Mouse (Mus musculus) forebrain, embryonic 12.5 days (tissue): ENCODE data around the gene Slc26a1. TPM values are rescaled to one million over a fixed set of nuclear protein-coding genes. Genes with fewer than 3 reads are reported as not detected.
"Not testable (repeated sequence)": the region's sequence is repeated elsewhere in the genome, so short reads cannot be mapped to it uniquely, and the experiment has no call there.

Experiments
- ATAC-seq: fragments of 200-750 bp; cut with Nextera tagmentation; 2 replicates; pipeline ENCODE4 v1.8.0; 2017; ENCODE audit warnings: moderate TSS enrichment; ENCODE audit not compliant: low FRiP score
- H3K27ac ChIP-seq: fragments of 300-500 bp; sonication (generic); 2 replicates; pipeline ENCODE4 v1.5.1; 2016; ENCODE audit warnings: mild to moderate bottlenecking
- H3K27me3 ChIP-seq: fragments of 300-500 bp; sonication (generic); 2 replicates; pipeline ENCODE4 v1.6.1; 2016; ENCODE audit warnings: mild to moderate bottlenecking
- H3K36me3 ChIP-seq: fragments of 300-500 bp; sonication (generic); replicated peaks from 2 replicates; pipeline ENCODE4 v1.6.1; 2016; ENCODE audit warnings: mild to moderate bottlenecking
- H3K4me1 ChIP-seq: fragments of 300-500 bp; sonication (generic); 2 replicates; pipeline ENCODE4 v1.6.1; 2016
- H3K4me2 ChIP-seq: fragments of 300-500 bp; sonication (generic); 2 replicates; pipeline ENCODE4 v1.6.1; 2016; ENCODE audit warnings: mild to moderate bottlenecking, moderate library complexity
- H3K4me3 ChIP-seq: fragments of 300-500 bp; sonication (generic); replicated peaks from 2 replicates; pipeline ENCODE4 v1.5.1; 2016; ENCODE audit warnings: mild to moderate bottlenecking
- H3K9ac ChIP-seq: fragments of 300-500 bp; sonication (generic); 2 replicates; pipeline ENCODE4 v1.6.1; 2016; ENCODE audit warnings: mild to moderate bottlenecking
- H3K9me3 ChIP-seq: fragments of 300-500 bp; sonication (generic); 2 replicates; pipeline ENCODE4 v1.6.1; 2016
- WGBS: fragments of 180-500 bp; shearing (Covaris S2); methylation state at CpG from one replicate; pipeline ENCODE4 v1.1.7; 2016; 5-methylcytosine and 5-hydroxymethylcytosine counted together
- polyA plus RNA-seq: library from polyadenylated mRNA; unstranded; fragments of >200 nt; fragmentation: Nextera tagmentation; extraction: Ambion mirVana; gene quantifications from 2 replicates; pipeline ENCODE4 v1.2.1, GENCODE M21; 2016

Gene Slc26a1
- polyA plus RNA-seq, 1 experiment from 2014 or later, result 1.2 TPM

- Histone ChIP-seq H3K4me1 (no peaks in the 10 kb centered on the region), H3K9me3 (no peaks in the 10 kb centered on the region), H3K27ac (no peak overlapping the region), H3K4me3 (no peak overlapping the region), H3K27me3 (no peaks in the 10 kb centered on the region), H3K9ac (no peak overlapping the region), H3K4me2 (no peak overlapping the region), H3K36me3 (peaks cover 88% of the 10 kb centered on the region)
- no peak for ATAC-seq
- WGBS, result 89% methylated on average over 5 of the region's 5 CpGs
Observed at GRCm38 (mm10) chr5:108651136-108651720, 24.1 kb downstream of the Slc26a1 start.

GRCm38 (mm10) chr5:108650341-108650740 is 25.0 kb downstream of the Slc26a1 start:
- no peak for ATAC-seq
- Histone ChIP-seq H3K9ac (no peak overlapping the region), H3K4me1 (no peaks in the 10 kb centered on the region), H3K27me3 (no peaks in the 10 kb centered on the region), H3K4me2 (no peak overlapping the region), H3K4me3 (no peak overlapping the region), H3K9me3 (no peaks in the 10 kb centered on the region), H3K27ac (no peak overlapping the region), H3K36me3 (peaks cover 86% of the 10 kb centered on the region)
- WGBS, result 93% methylated on average over 7 of the region's 7 CpGs

- no peak overlapping the region for H3K4me3 ChIP-seq
- no peak overlapping the region for H3K27ac ChIP-seq
- H3K36me3 ChIP-seq, result peaks cover 79% of the 10 kb centered on the region
- no peak overlapping the region for H3K4me2 ChIP-seq
- 89% methylated on average over 11 of the region's 11 CpGs for WGBS
- H3K4me1 ChIP-seq, result no peaks in the 10 kb centered on the region
- no peaks in the 10 kb centered on the region for H3K9me3 ChIP-seq
- no peak for ATAC-seq
- H3K9ac ChIP-seq, result no peak overlapping the region
- no peaks in the 10 kb centered on the region for H3K27me3 ChIP-seq
Observed at GRCm38 (mm10) chr5:108648937-108649576, 26.3 kb downstream of the Slc26a1 start.

- H3K36me3 ChIP-seq, result peaks cover 72% of the 10 kb centered on the region
- ATAC-seq, result no peak
- 87% methylated on average over 2 of the region's 2 CpGs for WGBS
- no peak overlapping the region for H3K4me2 ChIP-seq
- no peaks in the 10 kb centered on the region for H3K9me3 ChIP-seq
- H3K9ac ChIP-seq, result no peak overlapping the region
- H3K27me3 ChIP-seq, result no peaks in the 10 kb centered on the region
- no peak overlapping the region for H3K27ac ChIP-seq
- no peak overlapping the region for H3K4me3 ChIP-seq
- H3K4me1 ChIP-seq, result no peaks in the 10 kb centered on the region
Observed at GRCm38 (mm10) chr5:108647820-108648465, 27.4 kb downstream of the Slc26a1 start.

- no peak overlapping the region for H3K4me3 ChIP-seq
- ATAC-seq, result no peak
- no peak overlapping the region for H3K4me2 ChIP-seq
- H3K4me1 ChIP-seq, result no peaks in the 10 kb centered on the region
- no peaks in the 10 kb centered on the region for H3K27me3 ChIP-seq
- no peak overlapping the region for H3K27ac ChIP-seq
- WGBS, result 84% methylated on average over 2 of the region's 2 CpGs
- H3K36me3 ChIP-seq, result peaks cover 65% of the 10 kb centered on the region
- no peaks in the 10 kb centered on the region for H3K9me3 ChIP-seq
- no peak overlapping the region for H3K9ac ChIP-seq
Observed at GRCm38 (mm10) chr5:108647311-108647710, 28.1 kb downstream of the Slc26a1 start.

- no peak overlapping the region for H3K4me2 ChIP-seq
- no peaks in the 10 kb centered on the region for H3K27me3 ChIP-seq
- no peak overlapping the region for H3K4me3 ChIP-seq
- H3K9ac ChIP-seq, result no peak overlapping the region
- H3K36me3 ChIP-seq, result peaks cover 64% of the 10 kb centered on the region
- H3K9me3 ChIP-seq, result no peaks in the 10 kb centered on the region
- WGBS, result 87% methylated on average over 3 of the region's 3 CpGs
- H3K27ac ChIP-seq, result no peak overlapping the region
- no peaks in the 10 kb centered on the region for H3K4me1 ChIP-seq
- no peak for ATAC-seq
Observed at GRCm38 (mm10) chr5:108646343-108646660, 29.1 kb downstream of the Slc26a1 start.

GRCm38 (mm10) chr5:108645651-108646342 is 29.6 kb downstream of the Slc26a1 start:
- WGBS, result 95% methylated on average over 9 of the region's 9 CpGs

GRCm38 (mm10) chr5:108643674-108644073 is 31.7 kb downstream of the Slc26a1 start:
- 88% methylated on average over 2 of the region's 2 CpGs for WGBS
- Histone ChIP-seq H3K4me1 (no peaks in the 10 kb centered on the region), H3K36me3 (peaks cover 46% of the 10 kb centered on the region), H3K27me3 (no peaks in the 10 kb centered on the region), H3K4me2 (no peak overlapping the region), H3K4me3 (no peak overlapping the region), H3K27ac (no peak overlapping the region), H3K9me3 (no peaks in the 10 kb centered on the region), H3K9ac (no peak overlapping the region)
- no peak for ATAC-seq

More at GRCm38 (mm10) chr5:108645651-108646342, 29.6 kb downstream of the Slc26a1 start:
- H3K4me3 ChIP-seq, result no peak overlapping the region
- H3K9ac ChIP-seq, result no peak overlapping the region
- H3K9me3 ChIP-seq, result no peaks in the 10 kb centered on the region
- ATAC-seq, result no peak
- H3K4me1 ChIP-seq, result no peaks in the 10 kb centered on the region
- H3K36me3 ChIP-seq, result peaks cover 59% of the 10 kb centered on the region
- no peak overlapping the region for H3K27ac ChIP-seq
- no peak overlapping the region for H3K4me2 ChIP-seq
- no peaks in the 10 kb centered on the region for H3K27me3 ChIP-seq

- Histone ChIP-seq H3K9me3 (no peaks in the 10 kb centered on the region), H3K9ac (no peak overlapping the region), H3K4me1 (no peaks in the 10 kb centered on the region), H3K36me3 (peaks cover 7% of the 10 kb centered on the region; the same call in 1 of the 2 replicates), H3K27me3 (no peaks in the 10 kb centered on the region), H3K4me2 (no peak overlapping the region), H3K4me3 (no peak overlapping the region), H3K27ac (no peak overlapping the region)
- no peak for ATAC-seq
- 85% methylated on average over 4 of the region's 4 CpGs for WGBS
Observed at GRCm38 (mm10) chr5:108636172-108636571, 39.2 kb downstream of the Slc26a1 start.

- H3K36me3 ChIP-seq, H3K27me3 ChIP-seq, H3K4me1 ChIP-seq, ATAC-seq, H3K4me3 ChIP-seq, H3K9ac ChIP-seq, H3K4me2 ChIP-seq, H3K9me3 ChIP-seq, H3K27ac ChIP-seq: not testable (repeated sequence)
- WGBS, result 81% methylated on average over 3 of the region's 3 CpGs
Observed at GRCm38 (mm10) chr5:108634088-108634487, 41.3 kb downstream of the Slc26a1 start.

- H3K27ac ChIP-seq, result no peak overlapping the region
- no peak overlapping the region for H3K9ac ChIP-seq
- no peaks in the 10 kb centered on the region for H3K9me3 ChIP-seq
- ATAC-seq, result no peak
- peaks cover 11% of the 10 kb centered on the region for H3K4me1 ChIP-seq
- H3K4me2 ChIP-seq, result no peak overlapping the region
- H3K4me3 ChIP-seq, result no peak overlapping the region
- H3K36me3 ChIP-seq, result no peaks in the 10 kb centered on the region; the same call in 1 of the 2 replicates
- 88% methylated on average over 4 of the region's 4 CpGs for WGBS
- no peaks in the 10 kb centered on the region for H3K27me3 ChIP-seq
Observed at GRCm38 (mm10) chr5:108633676-108634075, 41.7 kb downstream of the Slc26a1 start.

GRCm38 (mm10) chr5:108629634-108630483 is 45.5 kb downstream of the Slc26a1 start, which contains the start of the genes Gak and Tmem175:
Gene Gak (minus strand): TSS chr5:108629755.
Gene Tmem175 (plus strand): TSS chr5:108629770.
- WGBS, result under 1% methylated on average over 58 of the region's 58 CpGs
- Histone ChIP-seq H3K4me3 (peak within 1 kb of the TSS; percentile 65), H3K9ac (peak within 1 kb of the TSS; percentile 77), H3K27ac (peak within 1 kb of the TSS; percentile 85), H3K4me2 (peak within 1 kb of the TSS; percentile 91), H3K9me3 (no peaks in the 10 kb centered on the region), H3K27me3 (no peaks in the 10 kb centered on the region), H3K4me1 (peaks cover 22% of the 10 kb centered on the region), H3K36me3 (no peaks in the 10 kb centered on the region)
- ATAC-seq, result peak; percentile 97
